Mouse (Mus musculus): ENCODE results near the gene Tnip3. TPM values are rescaled to one million over a fixed set of nuclear protein-coding genes. Genes with fewer than 3 reads are reported as not detected.

Gene Tnip3
- polyA plus RNA-seq, 1 experiment from 2014 or later, result not detected

DNA sequence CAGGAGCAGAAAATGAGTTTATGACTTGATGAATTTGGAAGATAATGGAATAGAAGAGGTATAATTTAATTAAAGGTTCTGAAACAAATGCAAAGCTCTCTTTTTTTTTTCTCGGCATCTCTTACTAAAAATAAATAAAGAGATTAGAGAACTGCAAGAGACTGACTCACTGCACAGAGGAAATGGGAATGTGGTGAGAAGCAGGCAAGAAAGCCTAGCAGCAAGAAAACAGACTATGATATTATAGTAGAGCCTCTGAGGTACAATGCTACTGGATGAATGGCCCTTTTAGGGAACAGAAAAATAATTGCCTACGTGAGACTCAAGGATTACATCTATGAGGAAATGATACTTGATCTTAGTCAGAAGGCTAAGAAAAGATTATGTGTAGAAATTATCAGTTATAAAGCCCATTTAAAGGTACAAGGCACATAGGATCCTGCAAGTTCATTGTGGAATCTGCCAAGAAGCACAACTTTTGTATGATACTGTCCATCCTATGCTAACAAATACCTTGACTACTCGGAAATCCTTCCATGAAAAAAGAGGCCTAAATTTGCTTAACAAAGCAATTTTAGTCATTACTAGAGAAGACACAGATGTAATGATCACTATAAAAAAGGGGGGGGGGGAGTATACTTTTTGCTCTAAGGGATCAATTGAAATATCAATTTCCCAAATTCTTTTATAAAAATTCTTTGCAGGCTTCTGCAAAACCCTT, 60.4 kb downstream of the Tnip3 start:
- no peaks in the 10 kb centered on the region for H3K36me3 ChIP-seq (replicated peaks)
- H3K4me1 ChIP-seq (replicated peaks), result peaks cover 7% of the 10 kb centered on the region
- 31% methylated on average over 3 of the region's 3 CpGs for WGBS (ENCODE audit: insufficient replicate concordance)
- H3K27me3 ChIP-seq, result no peaks in the 10 kb centered on the region
- H3K9me3 ChIP-seq (replicated peaks), result no peaks in the 10 kb centered on the region
- H3K4me2 ChIP-seq, result no peak overlapping the region
- no peak overlapping the region for H3K4me3 ChIP-seq (replicated peaks)
- H3K9ac ChIP-seq, result no peak overlapping the region
- no peak overlapping the region for H3K27ac ChIP-seq (replicated peaks)
- ATAC-seq (ENCODE audit: insufficient read depth), result no peak

- Histone ChIP-seq H3K4me1 (replicated peaks) (no peaks in the 10 kb centered on the region), H3K9ac (no peak overlapping the region), H3K27ac (replicated peaks) (no peak overlapping the region), H3K4me3 (replicated peaks) (no peak overlapping the region), H3K9me3 (replicated peaks) (no peaks in the 10 kb centered on the region), H3K4me2 (no peak overlapping the region), H3K36me3 (replicated peaks) (no peaks in the 10 kb centered on the region), H3K27me3 (no peaks in the 10 kb centered on the region)
- ATAC-seq (ENCODE audit: insufficient read depth), result no peak
- WGBS (ENCODE audit: insufficient replicate concordance), result 43% methylated on average over 1 of the region's 1 CpGs
Measured at GRCm38 (mm10) chr6:65588847-65589246, 63.7 kb downstream of the Tnip3 start.

DNA sequence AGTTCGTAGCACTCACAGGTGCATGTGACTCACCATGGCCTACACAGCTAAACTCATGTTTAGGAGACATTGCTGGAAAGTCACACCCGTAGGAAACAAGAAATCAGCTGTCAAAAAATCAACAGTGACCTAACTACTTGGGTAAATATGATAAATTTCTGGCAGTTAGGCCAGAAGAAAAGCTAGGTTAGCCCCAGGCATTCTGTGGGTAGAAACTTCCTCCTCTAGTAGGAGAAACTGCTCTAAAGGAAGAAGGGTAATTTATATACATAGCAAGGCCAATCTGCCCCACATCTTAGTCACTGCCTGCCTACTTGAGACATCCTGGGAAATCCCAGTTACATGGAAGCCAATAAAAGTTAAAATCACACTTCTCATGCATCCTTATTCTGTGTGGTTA, 64.9 kb downstream of the Tnip3 start:
- no peak overlapping the region for H3K4me3 ChIP-seq (replicated peaks)
- ATAC-seq (ENCODE audit: insufficient read depth), result no peak
- 28% methylated on average over 2 of the region's 2 CpGs for WGBS (ENCODE audit: insufficient replicate concordance)
- no peaks in the 10 kb centered on the region for H3K4me1 ChIP-seq (replicated peaks)
- H3K36me3 ChIP-seq (replicated peaks), result no peaks in the 10 kb centered on the region
- no peak overlapping the region for H3K27ac ChIP-seq (replicated peaks)
- H3K9ac ChIP-seq, result no peak overlapping the region
- H3K27me3 ChIP-seq, result no peaks in the 10 kb centered on the region
- no peak overlapping the region for H3K4me2 ChIP-seq
- H3K9me3 ChIP-seq (replicated peaks), result no peaks in the 10 kb centered on the region

DNA sequence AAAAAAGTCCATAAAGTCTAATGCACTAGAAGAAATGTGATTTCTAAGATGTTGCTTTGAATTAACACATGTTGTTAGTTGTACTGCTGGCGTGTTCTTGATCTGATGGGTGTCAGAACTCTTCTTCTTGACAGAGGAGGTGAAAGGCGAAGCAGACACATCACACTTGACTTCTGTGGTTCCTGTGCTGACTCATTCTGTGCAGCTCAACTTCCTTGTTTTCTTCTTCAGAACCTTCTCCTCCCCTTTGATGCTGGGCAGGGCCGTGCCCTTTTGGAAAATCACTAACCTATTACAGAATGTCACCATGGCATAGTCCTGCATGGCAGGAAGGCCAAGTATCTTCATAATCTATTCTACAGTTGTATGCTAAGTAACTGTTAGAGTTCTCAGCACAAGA, 69.1 kb downstream of the Tnip3 start:
- no peak overlapping the region for H3K27ac ChIP-seq (replicated peaks)
- no peak overlapping the region for H3K4me3 ChIP-seq (replicated peaks)
- no peak overlapping the region for H3K9ac ChIP-seq
- no peaks in the 10 kb centered on the region for H3K9me3 ChIP-seq (replicated peaks)
- H3K4me2 ChIP-seq, result no peak overlapping the region
- no peak for ATAC-seq (ENCODE audit: insufficient read depth)
- WGBS (ENCODE audit: insufficient replicate concordance), result 28% methylated on average over 3 of the region's 3 CpGs
- no peaks in the 10 kb centered on the region for H3K4me1 ChIP-seq (replicated peaks)
- no peaks in the 10 kb centered on the region for H3K36me3 ChIP-seq (replicated peaks)
- no peaks in the 10 kb centered on the region for H3K27me3 ChIP-seq

DNA sequence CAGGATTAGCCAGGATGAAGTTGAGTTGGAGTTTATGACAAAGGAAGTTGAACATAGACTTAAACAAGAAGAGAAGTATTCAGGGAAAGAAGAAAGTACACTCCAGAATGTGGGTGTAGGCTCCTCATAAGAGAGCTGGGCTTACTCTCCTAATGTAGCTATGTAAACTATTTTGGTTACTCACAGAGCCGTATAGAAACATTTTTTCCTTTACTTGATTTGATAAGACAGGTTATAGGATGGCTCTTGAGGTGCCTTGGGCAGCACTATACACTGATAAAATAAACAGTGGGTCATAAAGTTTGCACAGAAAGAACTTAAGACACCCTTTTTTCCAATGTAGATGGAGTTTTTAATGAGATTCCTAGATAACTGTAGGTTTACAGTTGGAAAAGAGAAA, 70.3 kb downstream of the Tnip3 start:
- 37% methylated on average over 1 of the region's 1 CpGs for WGBS (ENCODE audit: insufficient replicate concordance)
- no peaks in the 10 kb centered on the region for H3K36me3 ChIP-seq (replicated peaks)
- H3K4me3 ChIP-seq (replicated peaks), result no peak overlapping the region
- H3K4me2 ChIP-seq, result no peak overlapping the region
- H3K9ac ChIP-seq, result no peak overlapping the region
- no peaks in the 10 kb centered on the region for H3K27me3 ChIP-seq
- H3K27ac ChIP-seq (replicated peaks), result no peak overlapping the region
- H3K4me1 ChIP-seq (replicated peaks), result no peaks in the 10 kb centered on the region
- ATAC-seq (ENCODE audit: insufficient read depth), result no peak
- H3K9me3 ChIP-seq (replicated peaks), result no peaks in the 10 kb centered on the region

- no peaks in the 10 kb centered on the region for H3K9me3 ChIP-seq (replicated peaks)
- 43% methylated on average over 11 of the region's 12 CpGs for WGBS (ENCODE audit: insufficient replicate concordance)
- H3K36me3 ChIP-seq (replicated peaks), result no peaks in the 10 kb centered on the region
- H3K9ac ChIP-seq, result no peak overlapping the region
- H3K4me3 ChIP-seq (replicated peaks), result no peak overlapping the region
- H3K27ac ChIP-seq (replicated peaks), result no peak overlapping the region
- H3K4me2 ChIP-seq, result no peak overlapping the region
- no peak for ATAC-seq (ENCODE audit: insufficient read depth)
- no peaks in the 10 kb centered on the region for H3K27me3 ChIP-seq
- H3K4me1 ChIP-seq (replicated peaks), result no peaks in the 10 kb centered on the region
Measured at GRCm38 (mm10) chr6:65597056-65597818, 72.1 kb downstream of the Tnip3 start.

DNA sequence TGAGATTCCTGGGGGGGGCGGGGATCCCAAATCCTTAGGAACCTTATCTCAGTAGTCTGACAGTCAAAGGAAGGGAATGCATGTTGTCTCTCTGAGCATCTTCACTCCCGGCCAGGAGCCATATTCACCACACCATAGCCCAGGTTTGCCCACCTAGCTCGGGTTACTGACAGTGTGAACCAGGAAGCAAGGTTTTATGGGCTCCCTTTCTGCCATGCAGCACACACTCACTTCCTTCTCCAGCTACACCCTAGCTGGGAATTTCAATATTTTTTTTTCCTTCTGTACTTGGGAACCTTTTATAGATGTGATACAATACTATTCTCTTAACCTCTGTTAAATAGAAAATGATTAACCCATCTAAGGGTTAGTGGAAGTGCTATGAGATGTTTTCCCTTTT, 73.4 kb downstream of the Tnip3 start:
- no peak overlapping the region for H3K9ac ChIP-seq
- 50% methylated on average over 3 of the region's 3 CpGs for WGBS (ENCODE audit: insufficient replicate concordance)
- H3K4me2 ChIP-seq, result no peak overlapping the region
- ATAC-seq (ENCODE audit: insufficient read depth), result no peak
- H3K4me3 ChIP-seq (replicated peaks), result no peak overlapping the region
- no peak overlapping the region for H3K27ac ChIP-seq (replicated peaks)
- H3K9me3 ChIP-seq (replicated peaks), result no peaks in the 10 kb centered on the region
- no peaks in the 10 kb centered on the region for H3K27me3 ChIP-seq
- H3K4me1 ChIP-seq (replicated peaks), result no peaks in the 10 kb centered on the region
- no peaks in the 10 kb centered on the region for H3K36me3 ChIP-seq (replicated peaks)

DNA sequence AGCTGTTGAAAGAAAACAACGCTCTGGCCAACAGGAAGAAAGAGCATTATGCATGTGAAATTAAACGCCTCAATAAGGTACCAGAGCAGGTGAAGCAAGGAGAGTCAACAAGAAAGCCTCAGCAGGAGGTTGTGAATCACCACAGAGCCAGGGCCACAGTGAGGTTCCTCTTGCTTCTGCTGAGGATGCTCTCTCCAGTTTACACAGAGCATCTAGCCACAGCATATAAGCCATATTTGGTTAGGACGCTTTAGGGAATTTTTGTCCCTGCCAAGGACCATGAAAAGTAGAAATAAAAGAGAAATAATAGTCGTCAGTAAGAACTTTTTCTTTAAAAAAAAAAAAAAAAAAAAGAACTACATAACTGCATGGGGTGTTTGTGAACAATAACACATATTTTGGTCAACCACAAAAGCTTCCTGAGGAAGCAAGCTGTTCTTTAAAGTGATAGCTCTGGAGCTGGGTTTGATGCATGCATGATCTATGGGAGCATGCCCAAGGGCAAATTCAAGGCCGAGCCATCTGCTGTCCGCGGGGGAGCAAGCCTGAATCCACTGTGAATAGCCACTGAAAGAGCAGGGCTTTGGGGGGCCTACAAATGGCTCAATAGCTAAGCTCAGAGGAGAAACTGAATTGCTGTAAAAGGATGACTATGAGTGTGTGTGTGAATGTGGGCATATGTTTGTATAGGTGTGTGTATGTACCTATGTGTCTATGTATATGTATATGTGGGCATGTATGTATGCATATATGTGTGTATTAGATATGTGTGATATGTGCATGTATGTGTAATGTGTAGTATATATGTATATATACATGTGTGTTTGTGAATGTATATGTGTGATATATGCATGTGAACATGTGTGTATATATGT, 75.0 kb downstream of the Tnip3 start:
- no peak overlapping the region for H3K4me3 ChIP-seq (replicated peaks)
- H3K9me3 ChIP-seq (replicated peaks), result no peaks in the 10 kb centered on the region
- H3K27me3 ChIP-seq, result no peaks in the 10 kb centered on the region
- H3K9ac ChIP-seq, result no peak overlapping the region
- 18% methylated on average over 7 of the region's 7 CpGs for WGBS (ENCODE audit: insufficient replicate concordance)
- H3K4me1 ChIP-seq (replicated peaks), result no peaks in the 10 kb centered on the region
- H3K36me3 ChIP-seq (replicated peaks), result no peaks in the 10 kb centered on the region
- no peak overlapping the region for H3K4me2 ChIP-seq
- no peak for ATAC-seq (ENCODE audit: insufficient read depth)
- no peak overlapping the region for H3K27ac ChIP-seq (replicated peaks)

DNA sequence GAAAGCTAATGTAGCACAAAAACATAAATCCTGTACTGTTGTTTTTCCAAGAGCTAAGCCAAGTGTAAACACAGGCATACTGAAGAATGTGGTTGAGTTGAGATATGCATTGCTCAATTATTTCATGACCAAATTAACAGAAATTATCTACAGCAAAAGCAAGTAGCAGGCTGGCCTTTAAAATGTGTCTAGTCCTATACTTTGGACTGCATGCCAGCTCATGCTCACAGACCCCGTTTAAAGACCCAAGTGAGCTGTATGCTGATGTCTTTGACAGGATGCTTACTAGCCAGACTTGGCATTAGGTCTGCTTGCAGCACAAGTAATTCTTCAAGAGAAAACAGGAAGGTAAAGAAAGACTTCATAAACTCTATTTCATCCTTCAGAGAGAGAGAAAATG, 75.8 kb downstream of the Tnip3 start:
- no peak for ATAC-seq (ENCODE audit: insufficient read depth)
- Histone ChIP-seq H3K9ac (no peak overlapping the region), H3K36me3 (replicated peaks) (no peaks in the 10 kb centered on the region), H3K4me2 (no peak overlapping the region), H3K27me3 (no peaks in the 10 kb centered on the region), H3K4me1 (replicated peaks) (no peaks in the 10 kb centered on the region), H3K4me3 (replicated peaks) (no peak overlapping the region), H3K27ac (replicated peaks) (no peak overlapping the region), H3K9me3 (replicated peaks) (no peaks in the 10 kb centered on the region)
- WGBS (ENCODE audit: insufficient replicate concordance), result 41% methylated on average over 1 of the region's 1 CpGs

DNA sequence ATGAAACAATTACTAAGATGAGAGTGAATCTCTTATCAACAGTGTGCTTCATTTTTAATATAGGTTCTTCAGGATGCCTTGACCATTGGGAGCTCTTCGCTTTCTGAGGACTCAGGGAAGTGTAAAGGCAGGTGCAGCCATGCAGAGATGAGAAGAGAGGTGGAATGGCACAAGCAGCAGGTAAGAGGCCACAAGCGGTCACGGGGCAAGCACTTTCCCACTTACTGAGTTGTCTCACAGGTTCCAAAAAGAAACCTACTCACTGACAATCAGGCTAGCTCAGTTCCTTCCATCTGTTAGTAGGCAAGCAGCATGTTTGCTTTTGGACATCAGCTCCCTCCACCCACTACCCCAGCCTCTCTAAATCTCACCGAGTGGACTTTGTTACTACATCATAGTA, 80.7 kb downstream of the Tnip3 start:
- ATAC-seq (ENCODE audit: insufficient read depth), result no peak
- H3K4me1 ChIP-seq (replicated peaks), result no peaks in the 10 kb centered on the region
- no peak overlapping the region for H3K9ac ChIP-seq
- H3K4me2 ChIP-seq, result no peak overlapping the region
- no peak overlapping the region for H3K27ac ChIP-seq (replicated peaks)
- WGBS (ENCODE audit: insufficient replicate concordance), result 62% methylated on average over 4 of the region's 4 CpGs
- no peak overlapping the region for H3K4me3 ChIP-seq (replicated peaks)
- H3K36me3 ChIP-seq (replicated peaks), result no peaks in the 10 kb centered on the region
- no peaks in the 10 kb centered on the region for H3K27me3 ChIP-seq
- no peaks in the 10 kb centered on the region for H3K9me3 ChIP-seq (replicated peaks)

- no peaks in the 10 kb centered on the region for H3K4me1 ChIP-seq (replicated peaks)
- no peaks in the 10 kb centered on the region for H3K27me3 ChIP-seq
- H3K4me2 ChIP-seq, result no peak overlapping the region
- H3K9ac ChIP-seq, result no peak overlapping the region
- no peaks in the 10 kb centered on the region for H3K9me3 ChIP-seq (replicated peaks)
- no peaks in the 10 kb centered on the region for H3K36me3 ChIP-seq (replicated peaks)
- H3K4me3 ChIP-seq (replicated peaks), result no peak overlapping the region
- no peak overlapping the region for H3K27ac ChIP-seq (replicated peaks)
- ATAC-seq (ENCODE audit: insufficient read depth), result no peak
Measured at GRCm38 (mm10) chr6:65606946-65607345, 81.8 kb downstream of the Tnip3 start.
